Mouse (Mus musculus): Measurements from ENCODE around the gene Lce3e. TPM values are rescaled to one million over a fixed set of nuclear protein-coding genes. Genes with fewer than 3 reads are reported as not detected.

The Lce3e gene
- polyA plus RNA-seq, 1 experiment from 2014 or later: not detected

GRCm38 (mm10) chr3:93014871-93015270, 48.0 kb downstream of the Lce3e start:
- peak overlapping the region; percentile 53 for H3K4me2 ChIP-seq
- H3K9me3 ChIP-seq (replicated peaks): no peaks in the 10 kb centered on the region
- H3K27ac ChIP-seq: no peak overlapping the region
- H3K36me3 ChIP-seq: no peaks in the 10 kb centered on the region
- 33% methylated on average over 5 of the region's 5 CpGs for WGBS (ENCODE audit: insufficient replicate concordance)
- no peaks in the 10 kb centered on the region for H3K4me1 ChIP-seq (replicated peaks)
- ATAC-seq (ENCODE audit: low read depth): no peak
- H3K27me3 ChIP-seq: peaks cover 18% of the 10 kb centered on the region
- no peak overlapping the region for H3K9ac ChIP-seq
- DNase-seq: no peak
- peak overlapping the region; percentile 36 for H3K4me3 ChIP-seq (replicated peaks)

- ATAC-seq (ENCODE audit: low read depth) (no peak), DNase-seq (no peak)
- Histone ChIP-seq H3K4me1 (replicated peaks) (no peaks in the 10 kb centered on the region), H3K36me3 (no peaks in the 10 kb centered on the region), H3K4me2 (peak within 1 kb of the TSS; percentile 53), H3K9me3 (replicated peaks) (no peaks in the 10 kb centered on the region), H3K27me3 (peaks cover 18% of the 10 kb centered on the region), H3K4me3 (replicated peaks) (peak within 1 kb of the TSS; percentile 36), H3K9ac (no peak within 1 kb of the TSS), H3K27ac (no peak within 1 kb of the TSS)
- 38% methylated on average over 4 of the region's 4 CpGs for whole genome bisulfite sequencing (ENCODE audit: insufficient replicate concordance)
Observed at GRCm38 (mm10) chr3:93015460-93016104, 48.7 kb downstream of the Lce3e start, which contains the start of gene Crct1. Gene Crct1 (minus strand): TSS chr3:93015687.

Other genes starting within 250 kb of the Lce3e start
- gene Lce1f, start 246.7 kb upstream of the Lce3e start, polyA plus RNA-seq (2015; fragmentation: Nextera tagmentation; extraction: Ambion mirVana): not detected in 2 replicates
- not detected in 2 replicates for gene Gm38119, start 228.0 kb upstream of the Lce3e start, polyA plus RNA-seq (2015; fragmentation: Nextera tagmentation; extraction: Ambion mirVana)
- not detected in 2 replicates for gene Lce1g, start 214.7 kb upstream of the Lce3e start, polyA plus RNA-seq (2015; fragmentation: Nextera tagmentation; extraction: Ambion mirVana)
- not detected in 2 replicates for gene Lce1h, start 202.0 kb upstream of the Lce3e start, polyA plus RNA-seq (2015; fragmentation: Nextera tagmentation; extraction: Ambion mirVana)
- not detected in 2 replicates for gene Lce1i, start 188.2 kb upstream of the Lce3e start, polyA plus RNA-seq (2015; fragmentation: Nextera tagmentation; extraction: Ambion mirVana)
- not detected in 2 replicates for gene Lce1j, start 176.5 kb upstream of the Lce3e start, polyA plus RNA-seq (2015; fragmentation: Nextera tagmentation; extraction: Ambion mirVana)
- gene Lce1k, start 159.2 kb upstream of the Lce3e start, polyA plus RNA-seq (2015; fragmentation: Nextera tagmentation; extraction: Ambion mirVana): not detected in 2 replicates
- not detected in 2 replicates for gene Kprp, start 139.8 kb upstream of the Lce3e start, polyA plus RNA-seq (2015; fragmentation: Nextera tagmentation; extraction: Ambion mirVana)
- not detected in 2 replicates for gene Lce1l, start 115.8 kb upstream of the Lce3e start, polyA plus RNA-seq (2015; fragmentation: Nextera tagmentation; extraction: Ambion mirVana)
- not detected in 2 replicates for gene 2310050C09Rik, start 96.8 kb upstream of the Lce3e start, polyA plus RNA-seq (2015; fragmentation: Nextera tagmentation; extraction: Ambion mirVana)
- gene Lce3a, start 40.8 kb upstream of the Lce3e start, polyA plus RNA-seq (2015; fragmentation: Nextera tagmentation; extraction: Ambion mirVana): not detected in 2 replicates
- not detected in 2 replicates for gene Lce3b, start 34.1 kb upstream of the Lce3e start, polyA plus RNA-seq (2015; fragmentation: Nextera tagmentation; extraction: Ambion mirVana)
- not detected in 2 replicates for gene Lce3c, start 22.6 kb upstream of the Lce3e start, polyA plus RNA-seq (2015; fragmentation: Nextera tagmentation; extraction: Ambion mirVana)
- gene Lce3d, start 9.7 kb upstream of the Lce3e start, polyA plus RNA-seq (2015; fragmentation: Nextera tagmentation; extraction: Ambion mirVana): not detected in 2 replicates
- not detected in 2 replicates for gene Lce3f, start 25.2 kb downstream of the Lce3e start, polyA plus RNA-seq (2015; fragmentation: Nextera tagmentation; extraction: Ambion mirVana)
- gene Crct1, start 48.6 kb downstream of the Lce3e start, polyA plus RNA-seq (2015; fragmentation: Nextera tagmentation; extraction: Ambion mirVana): not detected in 2 replicates
- gene Lce1m, start 52.0 kb downstream of the Lce3e start, polyA plus RNA-seq (2015; fragmentation: Nextera tagmentation; extraction: Ambion mirVana): not detected in 2 replicates
- gene Gm4858, start 101.8 kb downstream of the Lce3e start, polyA plus RNA-seq (2015; fragmentation: Nextera tagmentation; extraction: Ambion mirVana): not detected in 2 replicates
- gene Crnn, start 177.7 kb downstream of the Lce3e start, polyA plus RNA-seq (2015; fragmentation: Nextera tagmentation; extraction: Ambion mirVana): not detected in 2 replicates
- not detected in 2 replicates for gene Flg2, start 230.2 kb downstream of the Lce3e start, polyA plus RNA-seq (2015; fragmentation: Nextera tagmentation; extraction: Ambion mirVana)

All from liver, embryonic 13.5 days (tissue).